Mouse (Mus musculus) embryonic facial prominence, embryonic 14.5 days (tissue): ENCODE data around the gene Rere. TPM values are rescaled to one million over a fixed set of nuclear protein-coding genes. Genes with fewer than 3 reads are reported as not detected.

Experiments used
- ATAC-seq: fragments of 200-750 bp; cut with Nextera tagmentation; 2 replicates; pipeline ENCODE4 v1.8.0; 2017; ENCODE audit warnings: low read depth, moderate number of reproducible peaks, moderate TSS enrichment
- DNase-seq: peaks from one replicate; pipeline ENCODE4 v3.0.0-alpha.2; 2015; ENCODE audit warnings: low spot score
- H3K27ac ChIP-seq: fragments of 300-500 bp; sonication (generic); replicated peaks from 2 replicates; pipeline ENCODE4 v1.5.1; 2014; ENCODE audit warnings: low read depth, mild to moderate bottlenecking, low read length, moderate library complexity
- H3K27me3 ChIP-seq: fragments of 300-500 bp; sonication (generic); replicated peaks from 2 replicates; pipeline ENCODE4 v1.6.1; 2014; ENCODE audit warnings: low read length; ENCODE audit not compliant: control insufficient read depth, insufficient read depth
- H3K36me3 ChIP-seq: fragments of 300-500 bp; sonication (generic); 2 replicates; pipeline ENCODE4 v1.6.1; 2014; ENCODE audit warnings: low read length, mixed read lengths; ENCODE audit not compliant: control insufficient read depth, insufficient read depth
- H3K4me1 ChIP-seq: fragments of 300-500 bp; sonication (generic); 2 replicates; pipeline ENCODE4 v1.6.1; 2014; ENCODE audit warnings: antibody characterized with exemption, low read length; ENCODE audit not compliant: control insufficient read depth, insufficient read depth
- H3K4me2 ChIP-seq: fragments of 300-500 bp; sonication (generic); 2 replicates; pipeline ENCODE4 v1.6.1; 2014; ENCODE audit warnings: low read depth, mild to moderate bottlenecking, low read length, moderate library complexity, mixed read lengths
- H3K4me3 ChIP-seq: fragments of 300-500 bp; sonication (generic); 2 replicates; pipeline ENCODE4 v1.5.1; 2014; ENCODE audit warnings: low read depth, mild to moderate bottlenecking, low read length
- H3K9ac ChIP-seq: fragments of 300-500 bp; sonication (generic); 2 replicates; pipeline ENCODE4 v1.6.1; 2014; ENCODE audit warnings: low read depth, mild to moderate bottlenecking, low read length, moderate library complexity, mixed read lengths
- H3K9me3 ChIP-seq: fragments of 300-500 bp; sonication (generic); 2 replicates; pipeline ENCODE4 v1.6.1; 2016; ENCODE audit warnings: low read length; ENCODE audit not compliant: control insufficient read depth
- WGBS: fragments of 180-500 bp; shearing (Covaris S2); extraction: QIAGEN DNeasy Blood & Tissue Kit; methylation state at CpG from one replicate; pipeline ENCODE4 v1.1.7; 2014; 5-methylcytosine and 5-hydroxymethylcytosine counted together
- polyA plus RNA-seq: library from polyadenylated mRNA; unstranded; fragments of >200 nt; fragmentation: Nextera tagmentation; extraction: Ambion mirVana; gene quantifications from 2 replicates; pipeline ENCODE4 v1.2.1, GENCODE M21; 2014

The Rere gene
- polyA plus RNA-seq, 1 experiment from 2014 or later, result 32.0 TPM

DNA sequence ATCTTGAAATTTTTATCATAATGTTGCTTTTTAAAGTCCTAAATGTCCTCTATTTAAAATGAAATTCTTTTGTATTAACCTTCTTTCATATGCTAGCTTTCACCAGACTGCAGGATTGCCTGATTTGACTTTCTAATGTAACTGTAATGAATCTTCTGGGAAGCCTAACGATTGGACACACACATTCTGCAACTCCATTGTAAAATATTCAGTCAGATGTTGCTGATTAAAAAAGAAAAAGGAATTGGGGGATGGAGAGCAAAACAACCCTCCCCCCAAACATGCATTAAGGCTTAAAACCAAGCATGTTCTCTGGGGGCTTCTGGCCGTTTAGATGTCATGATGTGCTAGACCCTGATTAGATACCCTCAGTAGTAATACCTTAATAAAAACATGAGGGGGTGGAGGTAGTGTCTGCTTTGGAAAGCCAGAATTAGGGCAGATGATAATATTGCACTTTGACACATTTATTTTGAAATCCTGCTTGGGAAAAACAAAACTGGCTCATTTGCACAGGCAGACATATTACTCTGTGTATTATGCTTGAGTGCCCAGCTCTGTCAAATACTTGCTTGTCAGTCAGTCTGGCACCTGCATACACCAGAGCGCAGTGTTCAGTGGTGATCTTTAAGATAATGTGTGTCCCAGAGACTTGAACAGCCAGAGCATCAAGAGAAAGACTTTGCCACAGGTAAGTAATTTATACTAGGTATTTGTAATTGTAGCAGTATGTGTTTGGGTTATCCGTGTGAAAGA is 52.7 kb downstream of the Rere start:
- H3K9ac ChIP-seq, result no peak overlapping the region
- WGBS, result 61% methylated on average over 4 of the region's 4 CpGs
- no peak overlapping the region for H3K27ac ChIP-seq
- no peak overlapping the region for H3K4me3 ChIP-seq
- H3K36me3 ChIP-seq, result no peaks in the 10 kb centered on the region; the same call in 1 of the 2 replicates
- H3K4me2 ChIP-seq, result no peak overlapping the region
- no peaks in the 10 kb centered on the region for H3K27me3 ChIP-seq
- ATAC-seq, result no peak
- no peaks in the 10 kb centered on the region for H3K9me3 ChIP-seq
- H3K4me1 ChIP-seq, result peaks cover 4% of the 10 kb centered on the region; the same call in 1 of the 2 replicates
- no peak for DNase-seq

GRCm38 (mm10) chr4:150337260-150337659 is 55.8 kb downstream of the Rere start:
- WGBS, result 93% methylated on average over 1 of the region's 1 CpGs
- Histone ChIP-seq H3K4me2 (no peak overlapping the region), H3K4me3 (no peak overlapping the region), H3K9ac (no peak overlapping the region), H3K36me3 (no peaks in the 10 kb centered on the region; the same call in 1 of the 2 replicates), H3K27me3 (no peaks in the 10 kb centered on the region), H3K4me1 (peaks cover 5% of the 10 kb centered on the region; the same call in 1 of the 2 replicates), H3K9me3 (no peaks in the 10 kb centered on the region), H3K27ac (no peak overlapping the region)
- ATAC-seq (no peak), DNase-seq (no peak)

DNA sequence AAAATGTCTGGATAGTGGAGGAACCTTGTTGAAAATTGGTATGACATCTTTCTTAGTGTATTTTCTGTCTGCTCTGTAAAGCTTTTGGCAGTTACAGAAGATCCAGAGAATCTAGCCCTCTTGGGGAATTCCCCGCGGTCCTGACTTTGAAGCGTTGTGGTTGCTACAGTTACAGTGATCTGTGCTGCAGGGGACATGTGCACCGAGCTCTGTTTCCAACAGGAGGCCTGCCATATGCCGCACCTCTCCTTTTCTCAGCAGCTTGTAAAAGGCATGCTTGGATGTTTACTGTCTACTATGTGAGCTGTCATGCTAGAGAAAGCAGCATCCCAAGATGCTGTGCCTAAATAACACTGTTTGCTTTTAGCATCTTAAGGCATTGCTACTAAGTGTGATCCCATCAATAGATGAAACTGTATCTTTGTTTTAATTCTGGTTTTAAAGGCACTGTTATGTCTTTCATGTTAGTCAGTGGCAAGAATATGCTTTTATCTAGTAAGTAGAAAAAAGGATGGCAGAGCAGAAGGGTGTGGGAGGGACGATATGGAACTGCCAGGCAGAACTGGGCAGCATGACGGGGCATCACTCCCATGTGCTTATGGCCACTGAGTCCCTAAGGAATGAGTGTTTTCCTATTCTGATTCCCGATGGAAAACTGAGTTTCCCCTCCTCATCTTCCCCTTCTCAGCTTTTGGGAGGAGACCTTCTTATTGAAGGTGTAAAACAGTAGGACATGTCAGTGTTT is 57.6 kb downstream of the Rere start:
- H3K4me3 ChIP-seq, result no peak overlapping the region
- no peaks in the 10 kb centered on the region; the same call in 1 of the 2 replicates for H3K36me3 ChIP-seq
- H3K27ac ChIP-seq, result no peak overlapping the region
- H3K4me2 ChIP-seq, result no peak overlapping the region
- WGBS, result 39% methylated on average over 8 of the region's 8 CpGs
- ATAC-seq (peak; percentile 67), DNase-seq (peak; percentile 86)
- H3K27me3 ChIP-seq, result no peaks in the 10 kb centered on the region
- H3K9me3 ChIP-seq, result no peaks in the 10 kb centered on the region
- no peak overlapping the region for H3K9ac ChIP-seq
- peaks cover 5% of the 10 kb centered on the region; the same call in 1 of the 2 replicates for H3K4me1 ChIP-seq

DNA sequence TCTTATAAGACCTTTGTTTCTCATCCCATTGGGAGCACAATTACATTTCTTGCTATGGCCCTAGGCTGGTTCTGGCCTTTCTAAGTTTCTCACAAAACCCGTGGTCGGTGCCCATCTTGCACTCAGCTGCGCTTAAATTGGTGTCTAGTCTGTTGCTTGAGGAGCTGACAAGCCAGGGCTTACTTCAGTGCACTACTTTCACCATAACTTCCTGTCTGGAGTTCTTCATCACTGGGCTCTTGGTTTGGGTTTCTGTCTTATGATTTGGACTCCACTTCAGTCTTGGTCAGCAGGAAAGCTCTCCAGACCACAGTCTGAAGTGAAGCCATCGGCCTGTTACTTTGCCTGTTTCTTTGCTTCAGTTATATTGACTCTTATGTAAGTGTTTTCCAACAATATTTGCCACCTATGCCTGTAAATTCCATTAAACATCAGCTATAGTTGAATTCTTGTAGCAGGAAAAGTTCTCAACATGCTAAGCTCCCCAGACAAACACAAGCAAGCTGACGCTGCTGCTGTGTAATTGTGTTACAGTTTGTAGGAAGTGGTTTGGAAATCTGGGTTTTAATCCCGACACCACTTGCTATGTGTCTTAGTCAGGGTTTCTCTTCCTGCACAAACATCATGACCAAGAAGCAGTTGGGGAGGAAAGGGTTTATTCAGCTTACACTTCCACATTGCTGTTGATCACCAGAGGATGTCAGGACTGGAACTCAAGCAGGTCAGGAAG is 59.5 kb downstream of the Rere start:
- DNase-seq, result no peak
- H3K4me2 ChIP-seq, result no peak overlapping the region
- 82% methylated on average over 6 of the region's 6 CpGs for WGBS
- H3K4me1 ChIP-seq, result peaks cover 5% of the 10 kb centered on the region; the same call in 1 of the 2 replicates
- ATAC-seq, result no peak
- H3K36me3 ChIP-seq, result no peaks in the 10 kb centered on the region; the same call in 1 of the 2 replicates
- H3K4me3 ChIP-seq, result no peak overlapping the region
- H3K27me3 ChIP-seq, result no peaks in the 10 kb centered on the region
- no peak overlapping the region for H3K9ac ChIP-seq
- H3K27ac ChIP-seq, result no peak overlapping the region
- H3K9me3 ChIP-seq, result no peaks in the 10 kb centered on the region

DNA sequence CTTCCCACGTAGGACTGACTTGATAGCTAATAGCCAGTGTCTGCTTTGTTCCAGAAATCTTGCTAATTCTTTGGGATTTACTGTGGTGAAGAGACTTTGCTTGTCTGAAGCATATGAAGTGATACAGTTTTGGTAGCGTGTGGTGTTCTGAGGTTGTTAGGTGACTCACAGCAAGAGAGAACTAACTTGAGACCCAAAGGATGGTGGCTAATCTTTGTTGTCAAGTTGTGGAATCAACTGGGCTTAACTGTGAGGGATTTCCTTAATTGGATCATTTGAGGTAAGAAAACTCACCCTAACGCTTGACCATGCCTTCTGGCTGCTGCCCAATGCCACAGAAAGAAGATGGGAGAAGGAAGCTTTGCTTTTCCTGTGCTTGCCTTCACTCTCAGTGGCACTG is 63.1 kb downstream of the Rere start:
- no peak for ATAC-seq
- 71% methylated on average over 3 of the region's 3 CpGs for WGBS

DNA sequence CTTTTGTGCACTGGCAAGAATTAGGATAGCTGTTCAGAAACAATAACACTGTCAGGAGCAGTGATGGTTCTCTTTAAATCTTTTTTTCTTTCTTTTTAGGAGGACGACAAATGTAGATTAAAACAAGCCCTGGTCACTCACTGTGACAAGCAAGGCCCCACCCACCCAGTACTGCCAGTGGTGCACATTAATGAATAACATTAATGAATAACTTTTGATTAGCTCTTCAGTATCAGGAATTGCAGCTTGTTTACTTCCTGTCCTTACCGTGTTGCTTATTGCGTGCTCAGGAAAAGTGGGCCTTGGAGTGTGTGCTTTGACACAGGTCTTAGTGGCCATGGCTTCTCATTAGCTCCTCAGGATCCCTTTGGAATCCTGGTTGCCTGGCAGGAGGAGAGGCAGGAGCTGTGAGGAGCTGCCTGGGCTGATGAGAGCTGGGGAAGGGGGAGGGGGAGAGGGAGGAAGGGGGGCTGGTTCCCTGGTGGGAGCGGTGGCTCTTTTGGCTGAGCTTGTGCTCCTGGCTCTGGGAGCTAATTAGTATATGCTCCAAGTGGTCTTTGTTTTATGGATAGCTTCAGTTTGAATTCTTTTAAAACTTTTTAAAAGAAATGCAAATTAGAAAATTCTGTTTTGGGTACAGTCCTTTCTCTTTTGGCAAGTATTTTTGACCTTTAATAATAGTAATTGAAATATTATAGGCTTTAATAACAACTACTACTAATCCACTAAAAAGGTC is 65.4 kb downstream of the Rere start:
- peak; percentile 43 for DNase-seq
- 24% methylated on average over 4 of the region's 4 CpGs for WGBS
- ATAC-seq, result peak; percentile 57; the same call in 1 of the 2 replicates
- Histone ChIP-seq H3K27ac (no peak overlapping the region), H3K4me1 (peaks cover 3% of the 10 kb centered on the region; the same call in 1 of the 2 replicates), H3K4me2 (no peak overlapping the region), H3K4me3 (no peak overlapping the region), H3K9ac (no peak overlapping the region), H3K27me3 (no peaks in the 10 kb centered on the region), H3K36me3 (no peaks in the 10 kb centered on the region), H3K9me3 (no peaks in the 10 kb centered on the region)

More for the DNA sequence above, 63.1 kb downstream of the Rere start:
- Histone ChIP-seq H3K9ac (no peak overlapping the region), H3K36me3 (no peaks in the 10 kb centered on the region), H3K4me3 (no peak overlapping the region), H3K27me3 (no peaks in the 10 kb centered on the region), H3K4me2 (no peak overlapping the region), H3K9me3 (no peaks in the 10 kb centered on the region), H3K27ac (no peak overlapping the region), H3K4me1 (peaks cover 3% of the 10 kb centered on the region; the same call in 1 of the 2 replicates)
- DNase-seq, result no peak

DNA sequence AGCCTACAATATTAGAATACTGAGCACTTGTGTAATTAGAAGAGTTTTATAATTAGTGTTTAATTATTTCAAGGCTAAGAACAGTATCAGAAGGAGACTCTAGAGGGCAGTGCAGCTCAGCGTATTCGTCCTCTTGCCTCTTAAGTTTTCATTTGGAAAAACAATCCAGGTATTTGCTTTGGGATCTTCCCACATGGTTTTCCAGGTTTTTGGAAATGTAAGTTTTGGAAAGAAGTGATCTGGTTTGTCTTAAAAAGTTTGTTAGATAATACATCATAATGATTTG is 65.9 kb downstream of the Rere start:
- Histone ChIP-seq H3K4me2 (no peak overlapping the region), H3K27me3 (no peaks in the 10 kb centered on the region), H3K9me3 (no peaks in the 10 kb centered on the region), H3K4me3 (no peak overlapping the region), H3K27ac (no peak overlapping the region), H3K4me1 (peaks cover 3% of the 10 kb centered on the region; the same call in 1 of the 2 replicates), H3K9ac (no peak overlapping the region), H3K36me3 (no peaks in the 10 kb centered on the region)
- ATAC-seq (no peak), DNase-seq (peak; percentile 56)
- 14% methylated on average over 2 of the region's 2 CpGs for WGBS

DNA sequence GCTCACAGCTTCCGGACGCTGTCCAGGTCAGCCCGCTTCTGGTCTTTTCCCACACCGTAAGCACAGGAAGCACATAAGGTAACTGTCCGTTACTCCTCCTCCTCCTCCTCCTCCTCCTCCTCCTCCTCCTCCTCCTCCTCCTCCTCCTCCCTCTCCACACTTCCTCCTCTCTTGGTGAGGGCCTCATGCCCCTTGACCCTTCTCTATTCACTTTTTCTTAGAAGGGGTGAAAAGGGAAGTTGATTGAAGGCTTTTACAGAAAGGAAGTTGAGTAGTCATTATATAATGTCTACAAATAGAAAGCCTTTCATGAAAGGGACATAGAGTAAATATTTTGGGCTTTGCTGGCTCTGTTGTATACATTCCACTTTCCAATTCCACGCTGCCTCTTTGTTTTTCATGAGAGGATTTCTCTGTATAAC is 68.2 kb downstream of the Rere start:
- H3K4me3 ChIP-seq, result no peak overlapping the region
- no peaks in the 10 kb centered on the region for H3K36me3 ChIP-seq
- peaks cover 3% of the 10 kb centered on the region; the same call in 1 of the 2 replicates for H3K4me1 ChIP-seq
- H3K9ac ChIP-seq, result no peak overlapping the region
- DNase-seq (no peak), ATAC-seq (no peak)
- H3K9me3 ChIP-seq, result no peaks in the 10 kb centered on the region
- H3K27me3 ChIP-seq, result no peaks in the 10 kb centered on the region
- 69% methylated on average over 6 of the region's 6 CpGs for WGBS
- H3K4me2 ChIP-seq, result no peak overlapping the region
- no peak overlapping the region for H3K27ac ChIP-seq
